Mouse (Mus musculus) thymus, adult 2 months (tissue): Measurements from ENCODE around the gene Tmem126a. TPM values are rescaled to one million over a fixed set of nuclear protein-coding genes. Genes with fewer than 3 reads are reported as not detected.
A peak's percentile ranks its signal among the peaks of the same experiment; 100 is the strongest.

Experiments used
- DNase-seq: peaks from one replicate; pipeline ENCODE4 v3.0.0; 2021
- H3K27ac ChIP-seq: fragments of 200-500 bp; 2 replicates; pipeline ENCODE4 v1.5.1; 2012; ENCODE audit warnings: low read length, control low read depth; ENCODE audit not compliant: control insufficient read depth, insufficient read depth
- H3K27me3 ChIP-seq: fragments of 200-500 bp; 2 replicates; pipeline ENCODE4 v1.6.1; 2012; ENCODE audit warnings: mild to moderate bottlenecking, low read length, moderate library complexity, mixed read lengths; ENCODE audit not compliant: control insufficient read depth, insufficient read depth
- H3K36me3 ChIP-seq: fragments of 200-500 bp; 2 replicates; pipeline ENCODE4 v1.6.1; 2012; ENCODE audit warnings: mild to moderate bottlenecking, low read length, moderate library complexity; ENCODE audit not compliant: control insufficient read depth, insufficient read depth
- H3K4me1 ChIP-seq: fragments of 200-500 bp; replicated peaks from 2 replicates; pipeline ENCODE4 v1.6.1; 2012; ENCODE audit warnings: low read length; ENCODE audit not compliant: control insufficient read depth, insufficient read depth
- H3K4me3 ChIP-seq: fragments of 200-500 bp; 2 replicates; pipeline ENCODE4 v1.5.1; 2012; ENCODE audit warnings: mild to moderate bottlenecking, low read length, control low read depth, moderate library complexity; ENCODE audit not compliant: control insufficient read depth, insufficient read depth
- CTCF ChIP-seq: fragments of 200-500 bp; IDR thresholded peaks from 2 replicates; pipeline ENCODE4 v1.5.1; 2012; ENCODE audit warnings: mild to moderate bottlenecking, control low read depth, low read length, moderate library complexity, borderline replicate concordance; ENCODE audit not compliant: control insufficient read depth, poor library complexity, insufficient read depth; ENCODE audit errors: extremely low read depth
- POLR2A ChIP-seq: fragments of 200-500 bp; IDR thresholded peaks from 2 replicates; pipeline ENCODE4 v1.6.1; 2012; ENCODE audit warnings: mild to moderate bottlenecking, low read length, control low read depth, moderate library complexity; ENCODE audit not compliant: control insufficient read depth, poor library complexity, insufficient read depth; ENCODE audit errors: extremely low read depth
- WGBS: fragments of 180-500 bp; shearing (Covaris S2); methylation state at CpG from one replicate; pipeline ENCODE4 v1.1.7; 2018; 5-methylcytosine and 5-hydroxymethylcytosine counted together
- polyA plus RNA-seq: library from polyadenylated mRNA; depleted of rRNA; stranded (reverse); fragments of >200 nt; gene quantifications from 2 replicates; pipeline ENCODE4 v1.2.3, GENCODE M21; 2012; rRNA removed

Tmem126a gene
- polyA plus RNA-seq, 1 experiment: 12.8 TPM

GRCm38 (mm10) chr7:90409934-90410333, 47.1 kb downstream of the Tmem126a start:
- DNase-seq: peak; percentile 69
- Histone ChIP-seq H3K27ac (no peak overlapping the region), H3K4me3 (no peak overlapping the region), H3K27me3 (no peaks in the 10 kb centered on the region), H3K36me3 (no peaks in the 10 kb centered on the region), H3K4me1 (no peaks in the 10 kb centered on the region)
- WGBS: 51% methylated on average over 3 of the region's 3 CpGs
- no peak for TF ChIP-seq POLR2A
- TF ChIP-seq CTCF: no peak

Other genes with a start within 250 kb of the Tmem126a start
- gene Ccdc83, start 191.5 kb downstream of the Tmem126a start, polyA plus RNA-seq: not detected in 2 replicates
- 5.9 and 6.2 TPM in 2 replicates for gene Sytl2, start 155.0 kb downstream of the Tmem126a start, polyA plus RNA-seq
- 0.18 TPM in 1 of 2 replicates, not detected in the other for gene Ccdc89, start 30.7 kb downstream of the Tmem126a start, polyA plus RNA-seq
- gene Crebzf, start 14.5 kb downstream of the Tmem126a start, polyA plus RNA-seq: 91.7 and 104 TPM in 2 replicates
- gene Tmem126b, start 18.8 kb upstream of the Tmem126a start, polyA plus RNA-seq: 5.4 and 6.3 TPM in 2 replicates
- gene Dlg2, start 19.4 kb upstream of the Tmem126a start, polyA plus RNA-seq: 5.0 and 6.0 TPM in 2 replicates